Mouse (Mus musculus) hindbrain, embryonic 14.5 days (tissue): ENCODE data around the gene B3gnt4. TPM values are rescaled to one million over a fixed set of nuclear protein-coding genes. Genes with fewer than 3 reads are reported as not detected.
"Not testable (repeated sequence)": the region's sequence is repeated elsewhere in the genome, so short reads cannot be mapped to it uniquely, and the experiment has no call there.

Experiments used
- ATAC-seq: fragments of 200-750 bp; cut with Nextera tagmentation; 2 replicates; pipeline ENCODE4 v1.8.0; 2017; ENCODE audit warnings: moderate number of reproducible peaks, mild to moderate bottlenecking, moderate TSS enrichment, moderate library complexity; ENCODE audit not compliant: low FRiP score
- DNase-seq: peaks from one replicate; pipeline ENCODE4 v3.0.0-alpha.2; 2015; ENCODE audit warnings: low spot score
- H3K27ac ChIP-seq: fragments of 300-500 bp; sonication (generic); 2 replicates; pipeline ENCODE4 v1.5.1; 2014; ENCODE audit warnings: mild to moderate bottlenecking, moderate library complexity
- H3K27me3 ChIP-seq: fragments of 300-500 bp; sonication (generic); 2 replicates; pipeline ENCODE4 v1.6.1; 2014; ENCODE audit warnings: mild to moderate bottlenecking, low read length, mixed read lengths; ENCODE audit not compliant: control insufficient read depth, insufficient read depth
- H3K36me3 ChIP-seq: fragments of 300-500 bp; sonication (generic); replicated peaks from 2 replicates; pipeline ENCODE4 v1.6.1; 2014; ENCODE audit not compliant: control insufficient read depth, insufficient read depth
- H3K4me1 ChIP-seq: fragments of 300-500 bp; sonication (generic); replicated peaks from 2 replicates; pipeline ENCODE4 v1.6.1; 2014; ENCODE audit warnings: antibody characterized with exemption, low read length, mixed read lengths; ENCODE audit not compliant: control insufficient read depth, insufficient read depth
- H3K4me2 ChIP-seq: fragments of 300-500 bp; sonication (generic); replicated peaks from 2 replicates; pipeline ENCODE4 v1.6.1; 2014; ENCODE audit warnings: mild to moderate bottlenecking, moderate library complexity
- H3K4me3 ChIP-seq: fragments of 300-500 bp; sonication (generic); replicated peaks from 2 replicates; pipeline ENCODE4 v1.5.1; 2014; ENCODE audit warnings: mild to moderate bottlenecking, low read length
- H3K9ac ChIP-seq: fragments of 300-500 bp; sonication (generic); 2 replicates; pipeline ENCODE4 v1.6.1; 2014
- H3K9me3 ChIP-seq: fragments of 300-500 bp; sonication (generic); 2 replicates; pipeline ENCODE4 v1.6.1; 2016; ENCODE audit warnings: low read length; ENCODE audit not compliant: control insufficient read depth
- WGBS: fragments of 180-500 bp; shearing (Covaris S2); extraction: QIAGEN DNeasy Blood & Tissue Kit; methylation state at CpG from one replicate; pipeline ENCODE4 v1.1.7; 2014; 5-methylcytosine and 5-hydroxymethylcytosine counted together
- polyA plus RNA-seq: library from polyadenylated mRNA; unstranded; fragments of >200 nt; fragmentation: Nextera tagmentation; extraction: Ambion mirVana; gene quantifications from 2 replicates; pipeline ENCODE4 v1.2.1, GENCODE M21; 2014

Gene B3gnt4
- polyA plus RNA-seq, 1 experiment from 2014 or later: 2.0 TPM

DNA sequence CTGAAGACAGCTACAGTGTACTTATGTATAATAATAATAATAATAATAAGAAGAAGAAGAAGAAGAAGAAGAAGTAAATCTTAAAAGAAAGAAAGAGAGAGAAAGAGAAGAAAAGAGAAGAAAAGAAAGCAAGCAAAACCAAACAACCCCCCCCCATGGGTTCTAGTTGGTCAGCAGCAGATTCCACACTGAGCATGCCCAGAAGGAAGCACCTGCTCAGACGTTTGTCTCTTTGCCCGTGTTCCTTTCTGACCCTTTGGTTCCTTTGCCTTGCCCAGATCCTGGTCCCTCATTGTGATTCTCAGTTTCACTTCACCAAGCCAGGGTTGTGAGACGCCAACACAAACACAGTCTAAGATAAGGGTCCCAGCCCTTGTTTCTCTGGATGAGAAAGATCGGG lies 8.3 kb upstream of the B3gnt4 start:
- no peak overlapping the region for H3K4me2 ChIP-seq
- H3K9ac ChIP-seq: no peak overlapping the region
- H3K9me3 ChIP-seq: no peaks in the 10 kb centered on the region
- no peaks in the 10 kb centered on the region for H3K36me3 ChIP-seq
- H3K4me1 ChIP-seq: no peaks in the 10 kb centered on the region
- 85% methylated on average over 4 of the region's 4 CpGs for WGBS
- H3K4me3 ChIP-seq: no peak overlapping the region
- no peaks in the 10 kb centered on the region for H3K27me3 ChIP-seq
- ATAC-seq (no peak), DNase-seq (no peak)
- no peak overlapping the region for H3K27ac ChIP-seq

DNA sequence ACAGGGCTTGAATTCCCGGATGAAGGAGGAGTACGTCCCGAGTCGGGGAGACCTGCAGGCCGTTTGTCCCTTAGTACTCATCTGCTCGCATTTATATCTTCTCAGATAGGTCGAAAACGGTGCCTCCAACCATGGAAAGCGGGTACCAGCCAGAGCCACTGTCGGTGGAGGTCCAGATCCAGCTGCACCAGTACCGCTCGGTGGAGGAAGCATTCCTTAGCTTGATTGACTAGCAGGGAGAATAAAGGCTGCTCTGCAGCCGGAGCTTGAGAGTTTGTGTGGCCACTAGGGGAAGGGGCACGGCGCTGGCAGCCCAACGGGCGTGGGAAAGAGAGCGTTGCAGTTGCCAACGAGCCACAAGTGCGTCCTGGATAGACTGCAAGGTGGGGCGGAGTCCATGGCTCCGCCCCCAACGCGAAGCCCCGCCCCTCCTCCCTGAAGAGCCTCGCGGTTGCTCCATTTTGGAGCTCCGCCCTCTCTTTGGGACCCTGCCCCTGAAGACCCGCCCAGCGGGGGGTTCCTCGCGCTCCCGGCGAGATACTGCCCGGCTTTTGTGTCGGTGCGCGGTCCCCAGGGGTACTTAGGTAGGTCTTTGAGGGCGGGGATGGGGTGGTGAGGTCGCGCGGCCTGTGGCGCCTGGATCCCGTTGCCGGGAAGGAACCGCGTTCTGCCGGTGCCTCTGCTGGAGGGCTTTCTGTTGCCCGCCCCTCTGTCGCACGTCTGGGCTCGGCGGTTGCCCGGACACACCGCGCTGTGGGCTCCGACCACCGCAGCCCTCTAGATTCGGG lies 2.1 kb upstream of the B3gnt4 start:
- peak overlapping the region; percentile 56 for H3K4me3 ChIP-seq
- H3K27me3 ChIP-seq: no peaks in the 10 kb centered on the region
- ATAC-seq: peak; percentile 87
- H3K4me2 ChIP-seq: peak overlapping the region; percentile 69
- peak overlapping the region; percentile 62 for H3K9ac ChIP-seq
- 1% methylated on average over 56 of the region's 59 CpGs for WGBS
- H3K9me3 ChIP-seq: no peaks in the 10 kb centered on the region
- H3K36me3 ChIP-seq: peaks cover 22% of the 10 kb centered on the region
- peak; percentile 88 for DNase-seq
- peaks cover 16% of the 10 kb centered on the region for H3K4me1 ChIP-seq
- H3K27ac ChIP-seq: no peak overlapping the region; the same call in 1 of the 2 replicates

- Histone ChIP-seq H3K27ac (no peak overlapping the region), H3K4me1 (peaks cover 16% of the 10 kb centered on the region), H3K27me3 (no peaks in the 10 kb centered on the region), H3K4me3 (peak overlapping the region; percentile 56), H3K36me3 (peaks cover 27% of the 10 kb centered on the region), H3K9ac (peak overlapping the region; percentile 62), H3K9me3 (no peaks in the 10 kb centered on the region), H3K4me2 (peak overlapping the region; percentile 69)
- ATAC-seq (no peak; the same call in 1 of the 2 replicates), DNase-seq (no peak)
- WGBS: 9% methylated on average over 12 of the region's 12 CpGs
Measured at GRCm38 (mm10) chr5:123508921-123509320, 1.3 kb upstream of the B3gnt4 start.

- not testable (repeated sequence) for H3K27me3 ChIP-seq, H3K27ac ChIP-seq, H3K4me2 ChIP-seq, ATAC-seq, H3K4me3 ChIP-seq, H3K9me3 ChIP-seq, H3K9ac ChIP-seq, DNase-seq
- Histone ChIP-seq H3K36me3 (peaks cover 45% of the 10 kb centered on the region), H3K4me1 (peaks cover 16% of the 10 kb centered on the region)
- 84% methylated on average over 3 of the region's 3 CpGs for WGBS
Measured at GRCm38 (mm10) chr5:123511426-123511825, 1.2 kb downstream of the B3gnt4 start.

GRCm38 (mm10) chr5:123512102-123512501 lies 1.8 kb downstream of the B3gnt4 start:
- no peaks in the 10 kb centered on the region for H3K9me3 ChIP-seq
- WGBS: 83% methylated on average over 3 of the region's 3 CpGs
- no peak overlapping the region for H3K27ac ChIP-seq
- no peak overlapping the region for H3K4me3 ChIP-seq
- H3K4me1 ChIP-seq: peaks cover 16% of the 10 kb centered on the region
- H3K9ac ChIP-seq: no peak overlapping the region
- H3K27me3 ChIP-seq: no peaks in the 10 kb centered on the region
- no peak overlapping the region for H3K4me2 ChIP-seq
- peaks cover 52% of the 10 kb centered on the region for H3K36me3 ChIP-seq
- ATAC-seq: no peak
- DNase-seq: no peak

DNA sequence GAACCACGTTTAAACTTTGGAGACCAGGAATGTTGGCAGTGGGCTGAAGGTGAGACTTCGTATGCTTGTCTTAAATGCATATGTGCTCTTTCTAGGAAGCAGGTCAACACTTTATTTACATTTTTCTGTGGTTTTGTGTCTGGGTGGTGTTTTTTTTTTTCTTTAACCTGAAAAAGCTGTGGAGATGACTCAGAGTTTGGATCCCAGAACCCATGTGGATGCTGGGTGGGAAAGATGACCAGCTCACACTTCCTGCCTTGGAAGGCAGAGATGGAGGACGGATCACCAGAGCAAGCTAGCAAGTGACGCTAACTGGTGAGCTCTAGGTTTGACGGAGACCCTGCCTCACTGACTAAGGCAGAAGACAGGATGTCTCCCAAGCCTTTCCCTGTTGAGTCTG lies 4.6 kb downstream of the B3gnt4 start:
- DNase-seq (no peak), ATAC-seq (no peak)
- H3K4me2 ChIP-seq: no peak overlapping the region
- H3K27ac ChIP-seq: no peak overlapping the region
- H3K9me3 ChIP-seq: no peaks in the 10 kb centered on the region
- WGBS: 94% methylated on average over 5 of the region's 5 CpGs
- H3K4me3 ChIP-seq: no peak overlapping the region
- H3K36me3 ChIP-seq: peaks cover 78% of the 10 kb centered on the region
- H3K27me3 ChIP-seq: no peaks in the 10 kb centered on the region
- no peak overlapping the region for H3K9ac ChIP-seq
- no peaks in the 10 kb centered on the region for H3K4me1 ChIP-seq

GRCm38 (mm10) chr5:123520666-123521065 lies 10.4 kb downstream of the B3gnt4 start:
- 91% methylated on average over 9 of the region's 9 CpGs for WGBS
- peaks cover 40% of the 10 kb centered on the region for H3K36me3 ChIP-seq
- no peak overlapping the region for H3K9ac ChIP-seq
- ATAC-seq (no peak), DNase-seq (no peak)
- H3K4me2 ChIP-seq: no peak overlapping the region
- H3K27ac ChIP-seq: no peak overlapping the region
- no peaks in the 10 kb centered on the region for H3K27me3 ChIP-seq
- H3K4me1 ChIP-seq: peaks cover 7% of the 10 kb centered on the region; the same call in 1 of the 2 replicates
- H3K9me3 ChIP-seq: no peaks in the 10 kb centered on the region
- no peak overlapping the region for H3K4me3 ChIP-seq

DNA sequence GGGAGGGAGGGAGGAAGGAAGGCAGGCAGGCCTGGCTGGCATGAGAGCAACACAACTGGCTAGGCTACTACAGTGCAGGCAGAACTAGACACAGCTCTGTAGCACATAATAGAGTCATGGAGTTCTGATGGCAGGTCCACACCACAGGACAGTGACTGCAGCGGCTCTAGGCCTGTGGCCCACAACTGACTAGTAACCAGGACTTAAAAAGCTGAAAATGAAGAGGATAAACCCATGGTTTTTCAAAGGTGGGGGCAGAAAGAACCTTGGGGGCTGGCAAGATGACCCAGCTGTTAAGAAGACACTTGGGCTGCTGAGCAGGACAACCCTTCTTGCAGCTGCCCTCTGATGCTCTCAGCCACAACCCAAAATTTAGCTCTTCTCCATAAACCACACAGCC lies 11.4 kb downstream of the B3gnt4 start:
- no peak for DNase-seq
- no peak for ATAC-seq
- Histone ChIP-seq H3K27ac (no peak overlapping the region), H3K4me1 (peaks cover 7% of the 10 kb centered on the region; the same call in 1 of the 2 replicates), H3K9ac (no peak overlapping the region), H3K36me3 (peaks cover 31% of the 10 kb centered on the region), H3K4me3 (no peak overlapping the region), H3K4me2 (no peak overlapping the region), H3K27me3 (no peaks in the 10 kb centered on the region), H3K9me3 (no peaks in the 10 kb centered on the region)
- WGBS: 100% methylated on average over 1 of the region's 1 CpGs

GRCm38 (mm10) chr5:123522166-123522565 lies 11.9 kb downstream of the B3gnt4 start:
- H3K27ac ChIP-seq: no peak overlapping the region
- no peak overlapping the region for H3K4me3 ChIP-seq
- peaks cover 7% of the 10 kb centered on the region; the same call in 1 of the 2 replicates for H3K4me1 ChIP-seq
- peaks cover 31% of the 10 kb centered on the region for H3K36me3 ChIP-seq
- H3K9ac ChIP-seq: no peak overlapping the region
- DNase-seq: no peak
- WGBS: 86% methylated on average over 1 of the region's 1 CpGs
- no peaks in the 10 kb centered on the region for H3K9me3 ChIP-seq
- H3K27me3 ChIP-seq: no peaks in the 10 kb centered on the region
- no peak for ATAC-seq
- H3K4me2 ChIP-seq: no peak overlapping the region
